Mouse (Mus musculus) ES-E14 (cell line): ENCODE results near the gene Pnrc2. TPM values are rescaled to one million over a fixed set of nuclear protein-coding genes. Genes with fewer than 3 reads are reported as not detected.

Experiments used
- DNase-seq: peaks from one replicate; pipeline ENCODE4 v3.0.0-alpha.2; 2013; ENCODE audit warnings: low read depth, low spot score
- H3K27ac ChIP-seq: 2 replicates; pipeline ENCODE4 v1.5.1; 2012; ENCODE audit warnings: low read depth, mild to moderate bottlenecking, low read length, moderate library complexity, mixed read lengths; ENCODE audit not compliant: poor library complexity, insufficient read depth, severe bottlenecking
- H3K36me3 ChIP-seq: 2 replicates; pipeline ENCODE4 v1.6.1; 2012; ENCODE audit warnings: mild to moderate bottlenecking, low read length, moderate library complexity, mixed read lengths; ENCODE audit not compliant: control insufficient read depth, poor library complexity, insufficient read depth, severe bottlenecking
- H3K4me1 ChIP-seq, 2 experiments: fragments of 150-350 bp in 1 of 2; sonication (generic) in 1 of 2; 2 replicates each; pipeline ENCODE4 v1.6.1; 2012; ENCODE audit warnings: low read length in 2 of 2, mild to moderate bottlenecking in 1 of 2, mixed read lengths in 1 of 2; ENCODE audit not compliant: control insufficient read depth in 2 of 2, insufficient read depth in 2 of 2, poor library complexity in 1 of 2
- H3K4me3 ChIP-seq, 2 experiments: fragments of 150-350 bp in 1 of 2; sonication (generic) in 1 of 2; 2 replicates each; pipeline ENCODE4 v1.5.1; 2012; ENCODE audit warnings: low read length in 2 of 2, low read depth in 1 of 2, mild to moderate bottlenecking in 1 of 2, mixed read lengths in 1 of 2; ENCODE audit not compliant: insufficient read depth in 1 of 2, poor library complexity in 1 of 2, severe bottlenecking in 1 of 2
- H3K9ac ChIP-seq: 2 replicates; pipeline ENCODE4 v1.6.1; 2012; ENCODE audit warnings: low read depth, mild to moderate bottlenecking, low read length, mixed read lengths; ENCODE audit not compliant: poor library complexity, insufficient read depth, severe bottlenecking
- H3K9me3 ChIP-seq: fragments of 150-350 bp; sonication (generic); 2 replicates; pipeline ENCODE4 v1.6.1; 2012; ENCODE audit warnings: low read depth, mild to moderate bottlenecking, low read length; ENCODE audit not compliant: control insufficient read depth, insufficient read depth
- CHD2 ChIP-seq: IDR thresholded peaks from 2 replicates; pipeline ENCODE4 v1.6.1; 2014; ENCODE audit warnings: mild to moderate bottlenecking, low read depth, low read length, inconsistent platforms
- HCFC1 ChIP-seq: IDR thresholded peaks from 2 replicates; pipeline ENCODE4 v1.6.1; 2012; ENCODE audit warnings: low read length, inconsistent platforms, borderline replicate concordance; ENCODE audit not compliant: insufficient read depth
- MAFK ChIP-seq: IDR thresholded peaks from 2 replicates; pipeline ENCODE4 v1.6.1; 2014; ENCODE audit warnings: mild to moderate bottlenecking, low read depth, low read length, inconsistent platforms; ENCODE audit not compliant: insufficient read depth
- ZC3H11A ChIP-seq: IDR thresholded peaks from 2 replicates; pipeline ENCODE4 v1.6.1; 2012; ENCODE audit warnings: low read depth, mild to moderate bottlenecking, inconsistent platforms, low read length, borderline replicate concordance
- ZNF384 ChIP-seq: IDR thresholded peaks from 2 replicates; pipeline ENCODE4 v1.6.1; 2012; ENCODE audit warnings: low read depth, low read length, inconsistent platforms
- in situ Hi-C, 2 experiments: fragments of 600-800 bp; cut with MboI; formaldehyde crosslinking; loops; one replicate each; pipeline ENCODE4 v1.15.1; 2025; ENCODE audit warnings: low sequenced_read_pairs in 2 of 2, inconsistent platforms in 1 of 2; ENCODE audit not compliant: unreplicated experiment in 2 of 2
- total RNA-seq: library from RNA; depleted of rRNA; stranded (reverse); fragments of 300-350 nt; gene quantifications from 2 replicates; pipeline ENCODE4 v1.2.3, GENCODE M21; 2012

The Pnrc2 gene
- total RNA-seq, 1 experiment = 35.4 TPM

DNA sequence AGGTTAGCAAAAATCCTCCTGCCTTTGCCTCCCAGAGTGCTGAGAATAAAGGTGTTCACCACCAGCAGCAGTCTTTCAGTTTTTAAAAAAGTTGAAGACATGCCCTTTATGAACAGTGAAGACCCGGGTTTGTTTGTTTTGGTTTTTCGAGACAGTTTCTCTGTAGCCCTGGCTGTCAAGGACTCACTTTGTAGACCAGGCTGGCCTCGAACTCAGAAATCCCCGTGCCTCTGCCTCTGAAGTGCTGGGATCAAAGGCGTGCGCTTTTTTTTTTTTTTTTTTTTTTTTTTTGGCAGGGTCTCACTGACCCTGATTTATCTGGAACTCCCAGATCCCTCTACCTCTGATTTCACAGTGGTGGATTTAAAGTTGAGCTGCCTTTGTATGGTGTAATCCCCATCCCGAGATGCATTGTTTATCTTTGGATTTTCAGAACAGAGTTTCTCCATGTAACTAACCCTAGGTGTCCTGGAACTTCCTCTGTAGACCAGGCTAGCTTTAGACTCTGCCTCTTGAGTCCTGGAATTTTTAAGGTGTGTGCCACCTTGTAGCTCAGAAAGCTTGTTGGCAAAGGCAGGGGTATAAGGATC, 16.0 kb downstream of the Pnrc2 start:
- no peaks in the 10 kb centered on the region for H3K9me3 ChIP-seq
- peaks cover 7% of the 10 kb centered on the region for H3K36me3 ChIP-seq
- no peak for DNase-seq
- H3K27ac ChIP-seq = no peak overlapping the region
- peaks cover 2 to 10% of the 10 kb centered on the region in 2 experiments; a peak in 3 of 4 replicates for H3K4me1 ChIP-seq
- in situ Hi-C loops = no loop called here
- H3K9ac ChIP-seq = peak overlapping the region; percentile 68; the same call in 1 of the 2 replicates
- TF ChIP-seq ZC3H11A (no peak), ZNF384 (peak; percentile 51; the same call in 1 of the 2 replicates)
- peak overlapping the region; percentile 89 to 98 for H3K4me3 ChIP-seq

DNA sequence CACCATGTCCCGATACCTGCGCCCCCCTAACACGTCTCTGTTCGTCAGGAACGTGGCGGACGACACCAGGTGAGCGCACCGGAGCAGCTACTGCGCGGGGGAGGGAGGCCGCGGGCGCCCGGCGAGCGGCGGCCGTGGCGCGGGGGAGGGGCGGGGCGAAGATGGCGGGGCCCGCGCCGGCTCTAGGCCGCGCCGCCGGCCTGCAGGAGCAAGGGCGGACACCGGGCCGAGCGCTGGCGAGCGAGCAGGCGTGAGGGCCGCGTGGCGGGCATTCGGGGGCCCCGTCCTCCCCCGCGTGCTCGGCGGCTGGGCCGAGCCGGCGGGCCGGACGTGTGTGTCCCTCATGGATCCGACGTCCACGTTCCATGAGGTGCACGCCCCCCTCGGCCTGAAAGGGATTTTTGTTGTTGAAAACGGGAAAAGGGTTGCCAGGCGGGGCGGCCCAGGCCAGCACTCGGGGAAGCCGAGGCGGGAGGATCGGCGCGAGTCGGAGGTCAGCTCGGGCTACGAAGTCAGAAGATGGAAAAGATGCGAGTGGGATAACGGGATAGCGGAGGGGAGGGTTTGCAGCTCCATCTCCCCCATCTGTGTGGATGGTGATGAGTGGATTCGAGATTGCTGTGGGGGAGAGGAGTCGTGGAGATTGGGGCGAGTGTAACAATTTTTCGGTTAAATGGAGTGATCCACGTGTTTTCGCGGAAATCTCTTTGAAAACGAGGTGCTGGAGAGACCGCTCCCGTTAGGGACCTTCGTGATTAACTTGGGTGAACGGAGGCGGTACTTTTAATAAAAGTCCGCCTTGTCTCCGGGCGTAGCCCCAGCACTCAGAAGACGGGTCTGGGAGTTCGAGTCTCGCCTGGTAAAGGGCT, 17.2 kb downstream of the Pnrc2 start:
- H3K4me1 ChIP-seq = peaks cover 2 to 10% of the 10 kb centered on the region in 2 experiments; a peak in 3 of 4 replicates
- peak overlapping the region; percentile 89 to 98 for H3K4me3 ChIP-seq
- no peak for DNase-seq
- in situ Hi-C loops = no loop called here
- H3K27ac ChIP-seq = peak overlapping the region; percentile 94
- peak overlapping the region; percentile 100 for H3K9ac ChIP-seq
- TF ChIP-seq CHD2 (no peak), ZNF384 (no peak), ZC3H11A (no peak), HCFC1 (no peak), MAFK (no peak)
- H3K9me3 ChIP-seq = no peaks in the 10 kb centered on the region
- H3K36me3 ChIP-seq = peaks cover under 1% of the 10 kb centered on the region

DNA sequence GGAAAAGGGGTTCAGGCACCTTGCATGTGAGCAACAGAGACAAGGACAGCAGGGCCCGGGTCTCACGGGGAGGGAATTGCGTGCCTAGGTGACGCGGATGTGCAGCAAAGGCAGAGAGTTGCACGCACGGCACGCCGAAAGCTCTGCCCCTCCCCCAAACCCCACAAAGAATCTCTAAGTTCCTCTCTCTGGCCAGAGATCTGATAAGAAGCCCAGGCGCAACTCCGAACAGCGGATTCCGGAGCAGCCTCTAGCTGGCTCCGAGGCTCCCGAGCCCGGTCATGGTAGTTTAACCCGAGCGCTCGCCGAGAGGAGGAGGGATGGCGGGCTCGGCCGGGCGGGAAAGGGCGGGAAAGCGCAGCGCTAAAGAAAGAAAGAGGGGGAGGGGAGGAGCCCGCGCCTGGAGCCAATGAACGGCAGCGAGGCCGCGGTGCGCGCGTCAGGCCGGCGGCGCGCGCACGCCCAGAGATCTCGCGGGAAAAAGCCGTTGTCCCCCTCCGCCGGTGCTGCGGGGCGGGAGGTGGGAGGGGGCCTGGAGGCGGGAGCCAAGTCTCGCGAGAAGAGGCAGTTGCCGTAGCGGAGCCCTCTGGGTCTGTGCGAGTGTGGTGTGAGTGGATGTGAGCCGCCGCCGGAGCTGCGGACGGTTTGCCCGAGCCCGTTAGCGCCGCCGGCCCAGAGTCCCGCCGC, 18.0 kb downstream of the Pnrc2 start, which contains the start of gene Srsf10:
Gene Srsf10 (plus strand): TSS at position 212 of the 687 bp plus-strand sequence.
- Histone ChIP-seq H3K27ac (peak within 1 kb of the TSS; percentile 97), H3K4me1 (peaks cover 2 to 10% of the 10 kb centered on the region in 2 experiments; a peak in 3 of 4 replicates), H3K36me3 (no peaks in the 10 kb centered on the region; the same call in none of the 2 replicates), H3K9me3 (no peaks in the 10 kb centered on the region), H3K4me3 (peak within 1 kb of the TSS; percentile 89 to 98), H3K9ac (peak within 1 kb of the TSS; percentile 100)
- TF ChIP-seq CHD2 (peak; percentile 97), MAFK (no peak)
- in situ Hi-C loops = no loop called here
- DNase-seq = peak; percentile 96

DNA sequence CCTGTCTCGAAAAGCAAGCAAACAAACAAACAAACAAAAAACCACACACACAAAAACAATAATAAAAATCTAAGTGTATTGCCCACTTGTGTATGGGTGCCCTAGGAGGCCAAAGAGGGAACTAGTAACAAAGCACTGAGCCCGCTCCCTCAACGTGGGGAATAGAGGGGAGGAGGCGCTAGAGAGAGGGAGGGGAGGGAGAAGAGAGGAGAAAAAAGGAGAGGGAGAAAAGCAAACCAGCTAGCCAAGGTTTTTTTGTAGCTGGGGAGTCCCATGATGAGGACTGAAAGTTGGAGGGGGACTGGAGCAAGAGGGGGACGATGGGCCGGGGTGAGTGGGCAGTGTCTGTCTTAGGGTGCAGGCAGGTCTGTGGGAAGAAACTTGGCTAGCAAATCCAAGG, 18.6 kb downstream of the Pnrc2 start:
- DNase-seq = peak; percentile 46
- Histone ChIP-seq H3K9me3 (no peaks in the 10 kb centered on the region), H3K36me3 (no peaks in the 10 kb centered on the region; the same call in none of the 2 replicates), H3K4me1 (peaks cover 4 to 8% of the 10 kb centered on the region in 2 experiments; a peak in 3 of 4 replicates), H3K27ac (peak overlapping the region; percentile 97), H3K9ac (peak overlapping the region; percentile 97), H3K4me3 (peak overlapping the region; percentile 83 to 88)
- TF ChIP-seq CHD2 (no peak), ZC3H11A (no peak), HCFC1 (no peak), MAFK (no peak), ZNF384 (no peak)
- in situ Hi-C loops = no loop called here
